ENCODE assay signal across 31 mouse cellular contexts in the genomic region with DNA sequence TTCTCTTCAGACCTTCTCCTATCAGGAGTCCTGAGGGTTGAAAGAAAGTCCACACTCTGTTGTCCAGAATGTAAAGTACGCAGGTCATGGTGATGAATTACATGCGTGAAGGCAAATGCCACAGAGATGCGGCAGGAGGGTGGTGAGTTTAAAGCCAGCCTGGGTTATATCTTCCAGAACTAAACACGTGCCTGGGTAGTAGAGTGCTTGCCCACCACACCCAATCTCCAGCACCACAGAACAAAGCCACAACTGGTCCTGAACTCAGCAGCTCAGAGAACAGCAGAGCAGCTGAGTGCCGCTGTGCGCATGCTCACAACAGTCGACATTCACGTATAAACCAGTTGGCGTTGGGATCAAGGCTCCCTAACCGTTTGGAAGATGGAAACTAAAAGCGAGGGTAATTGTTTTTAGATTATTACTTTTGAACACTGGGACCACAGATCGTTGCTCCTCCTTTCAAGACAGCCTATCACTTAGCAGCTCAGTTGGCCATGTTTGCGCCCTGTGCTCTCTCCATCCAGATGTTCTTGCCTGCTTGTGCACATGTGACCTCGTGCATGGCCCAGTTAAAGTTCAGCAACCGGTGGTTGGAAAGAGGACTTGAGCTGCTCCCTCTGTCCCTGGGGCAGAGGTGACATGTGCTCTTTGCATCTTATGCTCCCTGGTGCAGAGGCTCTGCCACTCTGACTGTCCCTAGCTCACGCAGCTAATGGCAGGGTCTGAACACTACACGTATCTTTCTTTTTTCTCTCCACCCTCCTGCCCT. TPM values are rescaled to one million over a fixed set of nuclear protein-coding genes. Genes with fewer than 3 reads are reported as not detected.
A peak's percentile ranks its signal among the peaks of the same experiment; 100 is the strongest.
DNase-seq lines count a peak whose midpoint lies in the region; ATAC-seq lines count a peak whose summit lies in the region.
"Had no signal": no experiment of that assay in that cellular context is flagged by ENCODE, and none has a peak within 500 bp of the region (broad histone marks: within the 10 kb centered on the region; RNA-seq: fewer than 3 reads in every experiment).

No protein-coding gene starts in this region.

- DNase-seq in gastrocnemius, postnatal 25 days, result peak; percentile 51
- DNase-seq in gastrocnemius, postnatal 14 days, result no peak
- DNase-seq in heart, embryonic 10.5 days (ENCODE audit: low spot score), result no peak
- no peak for DNase-seq in heart, adult 8-10 months (ENCODE audit: low spot score)
- DNase-seq in adipocyte (ENCODE audit: low spot score), result peak; percentile 4
- no peak for DNase-seq in forebrain, embryonic 11.5 days (ENCODE audit: low spot score)
- DNase-seq: adrenal gland, adult 2 months; adrenal gland, postnatal 36 days; cerebellum, adult 18-20 months; cerebellum, postnatal 10 days; forebrain, postnatal 0 days; kidney, adult 8-10 months; layer of hippocampus, postnatal 36 days; left cerebral cortex, postnatal 4 days; lung, adult 2 months; lung, postnatal 10 days; midbrain, embryonic 14.5 days had no signal

- H3K4me3 ChIP-seq in heart, embryonic 10.5 days, result no peak overlapping the region
- no peak overlapping the region for H3K4me3 ChIP-seq in forebrain, embryonic 11.5 days (ENCODE audit: low read depth, low read length)
- H3K4me3 ChIP-seq: erythroblast, embryonic 14.5 days; forebrain, embryonic 12.5 days; hindbrain, embryonic 12.5 days; stomach, embryonic 15.5 days had no signal

- H3K9me3 ChIP-seq in heart, embryonic 10.5 days, result no peaks in the 10 kb centered on the region
- no peaks in the 10 kb centered on the region for H3K9me3 ChIP-seq in forebrain, embryonic 11.5 days (ENCODE audit: control insufficient read depth, low read length)
- H3K9me3 ChIP-seq: forebrain, embryonic 12.5 days; hindbrain, embryonic 12.5 days; stomach, embryonic 15.5 days had no signal

- peak overlapping the region; percentile 59 for H3K27ac ChIP-seq in heart, embryonic 10.5 days
- no peak overlapping the region for H3K27ac ChIP-seq in forebrain, embryonic 11.5 days (ENCODE audit: low read depth, low read length)
- H3K27ac ChIP-seq: forebrain, embryonic 12.5 days; hindbrain, embryonic 12.5 days; kidney, postnatal 0 days; liver, embryonic 14.5 days; macrophage; stomach, embryonic 15.5 days had no signal

- no peak overlapping the region for H3K9ac ChIP-seq in forebrain, embryonic 11.5 days (ENCODE audit: low read length)
- H3K9ac ChIP-seq: forebrain, embryonic 12.5 days; forebrain, postnatal 0 days; hindbrain, embryonic 12.5 days; liver, embryonic 14.5 days; stomach, embryonic 15.5 days had no signal

- no peak overlapping the region for H3K4me2 ChIP-seq in forebrain, embryonic 11.5 days (ENCODE audit: low read depth, low read length, severe bottlenecking)
- H3K4me2 ChIP-seq: forebrain, embryonic 12.5 days; hindbrain, embryonic 12.5 days; stomach, embryonic 15.5 days had no signal

- peaks cover 35% of the 10 kb centered on the region for H3K4me1 ChIP-seq in heart, embryonic 10.5 days
- H3K4me1 ChIP-seq in forebrain, embryonic 11.5 days (replicated peaks; ENCODE audit: control insufficient read depth, insufficient read depth, low read length), result no peaks in the 10 kb centered on the region
- H3K4me1 ChIP-seq: forebrain, embryonic 12.5 days; stomach, embryonic 15.5 days had no signal

- 0 out of 2 replicates have a peak, but pooled peaks have one; percentile 8 for ATAC-seq in megakaryocyte progenitor cell, adult 5-6 weeks (replicated peaks; ENCODE audit: poor library complexity)
- no peak for ATAC-seq in forebrain, embryonic 11.5 days (replicated peaks; ENCODE audit: low FRiP score)
- ATAC-seq: CD4-positive, CD25-positive, alpha-beta regulatory T cell, adult 4 months; forebrain, postnatal 0 days; intestine, embryonic 16.5 days had no signal

- H3K36me3 ChIP-seq in heart, embryonic 10.5 days, result no peaks in the 10 kb centered on the region
- no peaks in the 10 kb centered on the region for H3K36me3 ChIP-seq in forebrain, embryonic 11.5 days (ENCODE audit: control insufficient read depth, insufficient read depth, low read length)
- H3K36me3 ChIP-seq: forebrain, embryonic 12.5 days; hindbrain, embryonic 12.5 days; stomach, embryonic 15.5 days had no signal

- 85% methylated on average over 17 of the region's 17 CpGs for WGBS in heart, embryonic 10.5 days
- WGBS in forebrain, embryonic 11.5 days, result 90% methylated on average over 17 of the region's 17 CpGs

- intact Hi-C loops in gastrocnemius, postnatal 14 days (cut with DNase I; ENCODE audit: low total_unique reads), result no loop called here

- no peaks in the 10 kb centered on the region for H3K27me3 ChIP-seq in heart, embryonic 10.5 days (ENCODE audit: insufficient read depth, poor library complexity, severe bottlenecking)
- no peaks in the 10 kb centered on the region for H3K27me3 ChIP-seq in forebrain, embryonic 11.5 days (ENCODE audit: control insufficient read depth, insufficient read depth, low read length)
- H3K27me3 ChIP-seq: forebrain, embryonic 12.5 days; hindbrain, embryonic 12.5 days; stomach, embryonic 15.5 days had no signal

RNA-seq across cellular contexts. Expression of a gene that starts 5.9 kb away (rescaled TPM):
- 100 to 1,000 TPM; 196 to 518 TPM for total RNA-seq in gastrocnemius, postnatal 25 days (2021)
- 100 to 1,000 TPM; 113 to 172 TPM for total RNA-seq in gastrocnemius, postnatal 14 days (2021)
- 152 and 312 TPM in 2 replicates for polyA plus RNA-seq in heart, embryonic 10.5 days (2016; fragmentation: Nextera tagmentation; extraction: Ambion mirVana)
- total RNA-seq in heart, adult 8-10 months (2022), result 100 to 1,000 TPM; 485 to 583 (median 548) TPM
- total RNA-seq in megakaryocyte progenitor cell, adult 5-6 weeks (2015), result 0.10 TPM in 1 of 2 replicates, not detected in the other
- not detected in 2 replicates for total RNA-seq in megakaryocyte progenitor cell, adult 5-6 weeks (2017)
- polyA plus RNA-seq in forebrain, embryonic 11.5 days (2014; fragmentation: Nextera tagmentation; extraction: Ambion mirVana), result 0.35 and 0.40 TPM in 2 replicates

RNA-seq across cellular contexts. Expression of a gene that starts 26.8 kb away (rescaled TPM):
- 1 to 10 TPM; 2.0 to 3.5 TPM for total RNA-seq in gastrocnemius, postnatal 25 days (2021)
- 1 to 10 TPM; 3.1 to 3.6 TPM for total RNA-seq in gastrocnemius, postnatal 14 days (2021)
- polyA plus RNA-seq in heart, embryonic 10.5 days (2016; fragmentation: Nextera tagmentation; extraction: Ambion mirVana), result 22.5 and 26.0 TPM in 2 replicates
- total RNA-seq in heart, adult 8-10 months (2022), result 1 to 10 TPM; 2.5 to 4.2 (median 3.5) TPM
- total RNA-seq in megakaryocyte progenitor cell, adult 5-6 weeks (2015), result 0.54 and 3.0 TPM in 2 replicates
- total RNA-seq in megakaryocyte progenitor cell, adult 5-6 weeks (2017), result 0.54 and 1.3 TPM in 2 replicates
- 12.7 and 15.0 TPM in 2 replicates for polyA plus RNA-seq in forebrain, embryonic 11.5 days (2014; fragmentation: Nextera tagmentation; extraction: Ambion mirVana)

RNA-seq across cellular contexts. Expression of a gene that starts 45.9 kb away (rescaled TPM):
- under 1 TPM; 0.46 to 0.74 TPM for total RNA-seq in gastrocnemius, postnatal 25 days (2021)
- under 1 TPM; 0.62 to 0.70 TPM for total RNA-seq in gastrocnemius, postnatal 14 days (2021)
- polyA plus RNA-seq in heart, embryonic 10.5 days (2016; fragmentation: Nextera tagmentation; extraction: Ambion mirVana), result 0.53 and 0.62 TPM in 2 replicates
- total RNA-seq in heart, adult 8-10 months (2022), result 1 to 10 TPM in 3 of 4 experiments, under 1 TPM in 1; 0.41 to 1.8 (median 1.2) TPM
- 1.5 and 3.0 TPM in 2 replicates for total RNA-seq in megakaryocyte progenitor cell, adult 5-6 weeks (2015)
- total RNA-seq in megakaryocyte progenitor cell, adult 5-6 weeks (2017), result 0.25 and 0.47 TPM in 2 replicates
- 1.1 and 1.2 TPM in 2 replicates for polyA plus RNA-seq in forebrain, embryonic 11.5 days (2014; fragmentation: Nextera tagmentation; extraction: Ambion mirVana)
- polyA plus RNA-seq: erythroblast, embryonic 14.5 days; macrophage had no signal

RNA-seq across cellular contexts. Expression of a gene that starts 50.9 kb away (rescaled TPM):
- total RNA-seq in gastrocnemius, postnatal 25 days (2021), result not detected
- total RNA-seq in gastrocnemius, postnatal 14 days (2021), result not detected
- polyA plus RNA-seq in heart, embryonic 10.5 days (2016; fragmentation: Nextera tagmentation; extraction: Ambion mirVana), result not detected in 2 replicates
- total RNA-seq in heart, adult 8-10 months (2022), result not detected
- not detected in 2 replicates for total RNA-seq in megakaryocyte progenitor cell, adult 5-6 weeks (2015)
- total RNA-seq in megakaryocyte progenitor cell, adult 5-6 weeks (2017), result not detected in 2 replicates
- polyA plus RNA-seq in forebrain, embryonic 11.5 days (2014; fragmentation: Nextera tagmentation; extraction: Ambion mirVana), result 27.3 and 28.5 TPM in 2 replicates
- total RNA-seq: adrenal gland, adult 2 months; adrenal gland, postnatal 36 days; monocyte, adult 5-6 weeks had no signal
- polyA plus RNA-seq: CD4-positive, CD25-positive, alpha-beta regulatory T cell, adult 4 months; embryonic facial prominence, embryonic 14.5 days; erythroblast, embryonic 14.5 days; intestine, embryonic 16.5 days; kidney, postnatal 0 days; large intestine, adult 2 months; liver, embryonic 14.5 days; macrophage; small intestine, adult 2 months; stomach, embryonic 15.5 days had no signal

Comparison
In these comparisons a context has a peak if more than half of its experiments do, and no peak if none do; other contexts are left out.
1. DNase-seq: peak in gastrocnemius, postnatal 25 days (single experiment) and adipocyte (single experiment); none in gastrocnemius, postnatal 14 days (single experiment), heart, embryonic 10.5 days (single experiment), heart, adult 8-10 months (single experiment) and forebrain, embryonic 11.5 days (single experiment).
2. RNA of a gene that starts 5.9 kb away (total RNA-seq): 485 to 583 TPM in heart, adult 8-10 months, 196 to 518 TPM in gastrocnemius, postnatal 25 days and 113 to 172 TPM in gastrocnemius, postnatal 14 days; 0.10 TPM in megakaryocyte progenitor cell, adult 5-6 weeks; every median in the first group is over 100 times any median in the second.